Mouse (Mus musculus) cerebellum, adult 8-10 months (tissue): ENCODE data around the gene Grin2a.

Source experiments
- DNase-seq: peaks from one replicate; pipeline ENCODE4 v3.0.0; 2022

Gene Grin2a

DNA sequence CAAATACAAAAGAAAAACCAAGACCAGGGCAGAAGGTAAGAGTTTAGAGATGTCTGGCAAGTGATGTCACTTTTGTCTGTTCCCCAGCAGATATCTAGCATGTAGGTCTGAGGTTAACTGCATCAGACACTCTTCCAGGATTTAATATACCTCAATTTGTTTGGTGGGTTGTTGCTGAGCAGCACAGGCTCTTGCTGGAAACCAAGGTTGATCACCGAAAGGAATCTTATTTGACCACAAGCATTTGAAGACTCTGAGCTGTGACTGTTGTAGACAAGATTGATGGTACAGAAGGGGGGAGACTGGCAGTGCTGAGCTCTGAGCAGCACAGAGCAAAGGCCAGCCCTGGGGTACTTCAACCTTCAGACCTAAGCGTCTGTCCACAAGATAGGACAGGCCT is 378.1 kb downstream of the Grin2a start:
- no peak for DNase-seq

- DNase-seq, result no peak
These were observed 378.6 kb downstream of the Grin2a start for GRCm38 (mm10) chr16:9616807-9617206.

- DNase-seq, result peak; percentile 26
These were observed 382.8 kb downstream of the Grin2a start for GRCm38 (mm10) chr16:9612596-9612995.

GRCm38 (mm10) chr16:9607432-9607831 is 387.9 kb downstream of the Grin2a start:
- DNase-seq, result no peak

DNA sequence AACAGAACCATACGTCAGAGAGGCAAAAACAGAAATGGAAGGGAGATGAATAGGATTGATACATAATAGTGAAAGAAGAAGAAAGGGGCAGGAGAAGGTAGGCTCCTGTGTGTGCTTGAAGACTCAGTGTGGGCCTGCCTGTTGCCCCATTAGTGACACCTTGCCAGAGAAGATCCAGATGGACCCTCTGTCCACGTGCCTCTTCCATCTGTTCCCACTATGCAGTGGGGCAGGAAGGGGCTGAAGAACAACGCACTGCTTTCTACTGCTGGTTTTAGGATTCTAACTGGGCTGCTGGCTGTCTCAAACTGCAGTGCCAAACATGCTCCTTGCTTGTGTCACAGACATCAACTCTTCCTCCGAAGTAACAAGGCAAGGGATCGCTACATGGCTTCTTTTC is 391.4 kb downstream of the Grin2a start:
- peak; percentile 22 for DNase-seq

DNA sequence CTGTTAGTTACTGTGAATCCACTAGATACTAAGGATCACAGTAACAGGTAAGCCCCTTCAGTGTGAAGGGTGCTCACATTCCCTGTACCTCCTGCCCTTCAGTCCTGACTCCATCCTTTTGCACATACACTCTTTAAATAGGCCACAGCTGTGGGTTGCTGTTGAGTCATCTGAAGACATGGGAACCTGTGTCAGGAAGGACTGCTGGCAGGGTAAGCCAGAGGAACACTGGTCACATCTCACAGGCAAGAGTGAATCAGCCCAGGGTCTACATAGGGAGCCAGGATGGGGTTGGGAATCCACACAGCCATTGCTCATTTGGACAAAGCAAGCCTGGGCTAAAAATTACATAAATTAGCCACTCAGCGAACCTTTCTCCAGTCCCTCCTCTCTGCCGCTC is 392.8 kb downstream of the Grin2a start:
- DNase-seq, result no peak

DNA sequence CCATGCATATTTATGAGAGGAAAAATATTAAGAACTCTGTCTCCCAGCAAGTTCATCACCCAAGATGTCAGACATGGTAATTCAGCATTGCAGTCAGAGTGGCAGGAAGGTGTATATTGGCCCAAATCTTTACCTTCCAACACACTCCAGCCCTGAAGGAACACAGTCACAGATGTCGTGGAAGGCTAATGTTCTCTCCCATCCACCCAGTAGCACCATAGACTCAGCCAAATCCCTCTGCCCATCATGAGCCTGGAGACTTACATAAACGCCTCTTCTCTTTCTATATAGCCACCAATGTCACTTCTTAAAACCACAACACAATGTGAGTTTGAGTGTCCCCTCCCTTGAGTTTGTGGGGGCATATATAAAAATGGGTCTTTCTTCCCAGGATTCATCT is 406.2 kb downstream of the Grin2a start:
- no peak for DNase-seq

- no peak for DNase-seq
These were observed 406.9 kb downstream of the Grin2a start for GRCm38 (mm10) chr16:9588431-9588830.

DNA sequence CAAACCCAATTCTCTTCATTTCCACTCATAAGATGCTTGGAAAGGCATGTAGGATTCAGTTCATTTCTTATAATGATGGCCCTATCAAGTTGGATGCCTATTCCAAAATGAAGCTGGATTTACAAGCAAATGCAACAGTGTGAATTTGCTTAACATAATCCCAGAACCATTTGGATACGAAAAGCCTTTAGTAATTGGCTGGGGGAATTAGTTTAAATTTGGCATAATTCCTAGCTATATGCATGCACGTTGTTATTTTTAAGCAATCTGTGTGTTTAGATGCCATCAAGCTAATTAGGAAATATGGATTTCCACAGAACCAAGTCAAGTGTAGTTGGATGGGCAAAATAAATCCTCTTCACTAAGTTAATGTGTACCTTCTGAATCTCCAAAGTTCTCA is 411.4 kb downstream of the Grin2a start:
- no peak for DNase-seq

- no peak for DNase-seq
These were observed 423.6 kb downstream of the Grin2a start for GRCm38 (mm10) chr16:9571793-9572192.

DNA sequence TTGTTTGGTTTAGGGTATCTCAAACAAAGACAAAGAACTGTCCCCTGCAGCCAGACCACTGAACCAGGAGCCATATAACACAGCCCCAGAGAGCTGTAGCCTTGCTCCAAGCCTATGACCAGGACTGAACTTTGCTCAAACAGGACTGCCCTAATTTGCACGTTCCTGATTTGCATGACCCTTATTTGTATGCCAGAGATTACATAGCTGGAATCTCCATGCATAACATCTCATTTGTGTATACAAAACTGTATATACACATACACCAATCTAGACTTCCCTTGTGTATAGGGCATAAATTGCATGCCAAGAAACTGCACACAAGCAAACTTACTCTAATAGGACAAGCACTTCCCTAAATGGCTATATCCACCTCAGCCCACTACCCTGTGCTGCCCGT is 428.1 kb downstream of the Grin2a start:
- no peak for DNase-seq

- DNase-seq, result no peak
These were observed 433.5 kb downstream of the Grin2a start for GRCm38 (mm10) chr16:9561816-9562215.

GRCm38 (mm10) chr16:9535196-9535595 is 460.2 kb downstream of the Grin2a start:
- DNase-seq, result no peak

DNA sequence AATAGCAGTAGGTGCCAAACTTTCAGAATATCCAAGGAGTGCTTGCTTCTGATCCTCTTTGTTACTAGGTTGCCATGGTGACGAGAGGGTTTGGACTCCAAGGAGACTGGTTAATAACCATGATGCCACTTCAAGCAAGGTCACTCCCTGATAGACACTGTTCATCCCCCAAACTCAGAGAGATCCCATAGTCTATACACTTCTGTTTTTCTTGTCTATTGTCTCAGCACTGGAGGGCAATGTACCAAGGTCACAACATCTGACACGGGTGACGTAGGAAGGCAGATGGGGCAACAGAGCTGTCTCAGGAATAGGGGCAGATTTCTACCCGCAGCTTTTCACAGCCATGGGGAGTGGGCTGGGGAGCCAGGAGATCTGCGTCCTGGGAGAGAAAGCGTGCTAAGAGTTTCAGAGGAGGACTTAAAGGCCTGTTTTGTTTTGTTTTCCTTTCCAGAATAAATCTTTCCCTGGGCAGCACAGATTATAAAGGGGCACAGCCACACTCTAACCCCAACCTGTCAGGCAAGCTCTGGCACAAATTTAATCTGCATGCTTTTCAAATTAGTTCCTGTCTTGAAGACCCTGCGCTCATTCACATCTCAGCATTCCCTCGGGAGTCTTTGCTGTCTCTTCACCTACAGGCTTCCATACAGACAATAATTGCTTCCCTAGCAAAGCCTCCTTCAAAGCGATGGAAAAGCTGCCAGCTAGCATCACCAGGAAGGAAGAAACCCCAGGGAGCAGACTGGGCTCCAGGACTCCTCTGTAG is 461.6 kb downstream of the Grin2a start:
- DNase-seq, result no peak

DNA sequence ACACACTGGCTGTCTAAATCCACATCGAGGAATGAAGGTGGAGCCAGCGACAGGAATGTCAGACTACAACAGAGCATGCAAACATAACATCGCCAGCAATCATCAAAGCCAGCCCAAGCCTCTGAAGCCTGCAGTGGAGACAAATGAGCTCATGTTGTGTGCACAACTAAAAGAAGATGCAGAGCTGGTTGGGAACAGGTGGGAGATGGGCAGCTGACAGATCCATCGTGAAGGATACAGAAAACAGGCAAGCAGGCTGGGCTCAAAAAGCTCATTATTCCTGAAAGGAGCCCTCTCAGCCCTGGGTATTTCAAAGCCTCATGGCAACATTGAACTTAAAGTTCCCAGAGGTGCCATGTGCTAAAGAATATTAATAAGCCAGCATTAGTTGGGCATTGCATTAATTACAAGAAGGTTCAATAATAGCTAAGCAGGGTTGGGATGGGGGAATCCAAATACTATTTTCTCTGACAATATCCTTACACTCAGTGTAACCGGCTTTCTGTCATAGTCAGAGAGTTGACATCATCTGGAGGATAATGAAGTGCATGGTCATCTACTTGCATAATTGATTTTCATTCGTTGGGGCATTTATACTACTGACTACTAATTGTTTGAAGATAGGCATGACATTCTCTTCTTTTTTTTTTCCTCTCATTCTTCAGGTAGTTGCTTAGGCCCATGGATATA is 462.4 kb downstream of the Grin2a start:
- no peak for DNase-seq

DNA sequence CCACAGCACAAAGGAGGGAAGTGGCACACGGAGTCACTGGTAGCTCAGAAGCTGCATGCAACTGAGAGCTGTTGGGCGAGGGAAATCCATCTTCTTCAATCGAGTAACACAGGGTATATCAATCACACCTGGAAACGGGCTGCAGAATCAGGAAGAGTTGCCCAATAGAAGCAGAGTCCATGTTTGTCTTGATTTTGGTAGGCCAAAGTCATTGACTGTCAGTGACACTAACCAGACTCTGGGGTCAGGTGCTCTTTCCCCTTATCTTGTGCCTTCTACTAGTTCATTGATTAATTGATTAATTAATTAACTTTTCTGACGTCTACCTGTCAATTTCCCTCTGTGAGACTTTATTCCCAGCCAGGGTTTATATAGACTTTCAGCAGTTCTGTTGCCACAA is 468.1 kb downstream of the Grin2a start:
- DNase-seq, result no peak

DNA sequence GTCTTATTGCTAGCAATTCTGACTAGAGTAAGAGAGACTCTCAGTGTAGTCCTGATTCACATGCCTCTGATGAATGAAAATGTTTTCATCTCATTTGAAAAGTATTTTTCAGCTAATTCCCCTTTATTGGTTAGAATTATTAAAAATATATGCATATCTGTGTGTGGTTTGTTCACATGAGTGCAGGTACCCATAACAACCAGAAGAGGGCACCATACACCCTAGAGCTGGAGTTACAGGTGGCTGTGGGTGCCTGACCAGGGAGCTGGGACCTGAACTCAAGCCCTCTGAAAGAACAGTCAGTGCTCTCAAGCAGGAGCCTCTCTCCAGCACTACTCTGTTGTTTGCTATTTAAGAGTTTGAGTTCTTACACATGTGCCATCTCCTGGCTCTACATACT is 472.0 kb downstream of the Grin2a start:
- no peak for DNase-seq
